Mouse (Mus musculus) forebrain, embryonic 12.5 days (tissue): Measurements from ENCODE around the gene Ess2. TPM values are rescaled to one million over a fixed set of nuclear protein-coding genes. Genes with fewer than 3 reads are reported as not detected.
"Not testable (repeated sequence)": the region's sequence is repeated elsewhere in the genome, so short reads cannot be mapped to it uniquely, and the experiment has no call there.

Source experiments
- ATAC-seq: fragments of 200-750 bp; cut with Nextera tagmentation; 2 replicates; pipeline ENCODE4 v1.8.0; 2017; ENCODE audit warnings: moderate TSS enrichment; ENCODE audit not compliant: low FRiP score
- H3K27ac ChIP-seq: fragments of 300-500 bp; sonication (generic); 2 replicates; pipeline ENCODE4 v1.5.1; 2016; ENCODE audit warnings: mild to moderate bottlenecking
- H3K27me3 ChIP-seq: fragments of 300-500 bp; sonication (generic); 2 replicates; pipeline ENCODE4 v1.6.1; 2016; ENCODE audit warnings: mild to moderate bottlenecking
- H3K36me3 ChIP-seq: fragments of 300-500 bp; sonication (generic); replicated peaks from 2 replicates; pipeline ENCODE4 v1.6.1; 2016; ENCODE audit warnings: mild to moderate bottlenecking
- H3K4me1 ChIP-seq: fragments of 300-500 bp; sonication (generic); 2 replicates; pipeline ENCODE4 v1.6.1; 2016
- H3K4me2 ChIP-seq: fragments of 300-500 bp; sonication (generic); 2 replicates; pipeline ENCODE4 v1.6.1; 2016; ENCODE audit warnings: mild to moderate bottlenecking, moderate library complexity
- H3K4me3 ChIP-seq: fragments of 300-500 bp; sonication (generic); replicated peaks from 2 replicates; pipeline ENCODE4 v1.5.1; 2016; ENCODE audit warnings: mild to moderate bottlenecking
- H3K9ac ChIP-seq: fragments of 300-500 bp; sonication (generic); 2 replicates; pipeline ENCODE4 v1.6.1; 2016; ENCODE audit warnings: mild to moderate bottlenecking
- H3K9me3 ChIP-seq: fragments of 300-500 bp; sonication (generic); 2 replicates; pipeline ENCODE4 v1.6.1; 2016
- WGBS: fragments of 180-500 bp; shearing (Covaris S2); methylation state at CpG from one replicate; pipeline ENCODE4 v1.1.7; 2016; 5-methylcytosine and 5-hydroxymethylcytosine counted together
- polyA plus RNA-seq: library from polyadenylated mRNA; unstranded; fragments of >200 nt; fragmentation: Nextera tagmentation; extraction: Ambion mirVana; gene quantifications from 2 replicates; pipeline ENCODE4 v1.2.1, GENCODE M21; 2016

Gene Ess2
- 54.2 and 55.4 TPM in 2 replicates for polyA plus RNA-seq

GRCm38 (mm10) chr16:17911052-17911595, at the start of gene Ess2:
Gene Ess2 (minus strand): TSS chr16:17911348.
- Histone ChIP-seq H3K4me3 (peak within 1 kb of the TSS; percentile 65), H3K9ac (peak within 1 kb of the TSS; percentile 80), H3K27ac (0 out of 2 replicates have a peak within 1 kb of the TSS, but pooled peaks have one; percentile 27), H3K36me3 (peaks cover 33% of the 10 kb centered on the region), H3K27me3 (peaks cover 45% of the 10 kb centered on the region), H3K4me2 (peak within 1 kb of the TSS; percentile 95), H3K9me3 (no peaks in the 10 kb centered on the region), H3K4me1 (peaks cover 20% of the 10 kb centered on the region)
- ATAC-seq, result peak; percentile 95
- WGBS, result under 1% methylated on average over 35 of the region's 35 CpGs

GRCm38 (mm10) chr16:17956052-17956638, 45.0 kb upstream of the Ess2 start:
- not testable (repeated sequence) for H3K4me1 ChIP-seq, H3K27me3 ChIP-seq, H3K4me2 ChIP-seq, ATAC-seq, H3K27ac ChIP-seq, H3K9ac ChIP-seq, H3K36me3 ChIP-seq, H3K4me3 ChIP-seq, H3K9me3 ChIP-seq
- 92% methylated on average over 17 of the region's 17 CpGs for WGBS

- H3K27me3 ChIP-seq, result no peaks in the 10 kb centered on the region
- 88% methylated on average over 3 of the region's 4 CpGs for WGBS
- H3K9me3 ChIP-seq, result no peaks in the 10 kb centered on the region
- no peak overlapping the region for H3K4me3 ChIP-seq
- H3K4me2 ChIP-seq, result no peak overlapping the region
- H3K27ac ChIP-seq, result no peak overlapping the region
- H3K36me3 ChIP-seq, result no peaks in the 10 kb centered on the region
- H3K9ac ChIP-seq, result no peak overlapping the region
- peaks cover 15% of the 10 kb centered on the region for H3K4me1 ChIP-seq
- ATAC-seq, result no peak
Measured at GRCm38 (mm10) chr16:17951618-17952017, 40.5 kb upstream of the Ess2 start.

GRCm38 (mm10) chr16:17950068-17950467, 38.9 kb upstream of the Ess2 start:
- H3K36me3 ChIP-seq, result no peaks in the 10 kb centered on the region
- 33% methylated on average over 4 of the region's 4 CpGs for WGBS
- ATAC-seq, result no peak; the same call in 1 of the 2 replicates
- H3K4me2 ChIP-seq, result no peak overlapping the region
- H3K9ac ChIP-seq, result 0 out of 2 replicates have a peak overlapping the region, but pooled peaks have one; percentile 0
- no peak overlapping the region for H3K4me3 ChIP-seq
- H3K9me3 ChIP-seq, result no peaks in the 10 kb centered on the region
- H3K27ac ChIP-seq, result peak overlapping the region; percentile 81
- H3K4me1 ChIP-seq, result peaks cover 15% of the 10 kb centered on the region
- H3K27me3 ChIP-seq, result no peaks in the 10 kb centered on the region

GRCm38 (mm10) chr16:17949421-17949877, 38.3 kb upstream of the Ess2 start:
- peak; percentile 94 for ATAC-seq
- Histone ChIP-seq H3K4me1 (peaks cover 15% of the 10 kb centered on the region), H3K27ac (peak overlapping the region; percentile 81), H3K9me3 (no peaks in the 10 kb centered on the region), H3K4me3 (no peak overlapping the region), H3K36me3 (no peaks in the 10 kb centered on the region), H3K4me2 (no peak overlapping the region), H3K9ac (peak overlapping the region; percentile 29; the same call in 1 of the 2 replicates), H3K27me3 (no peaks in the 10 kb centered on the region)
- whole genome bisulfite sequencing, result 11% methylated on average over 2 of the region's 2 CpGs

- H3K27ac ChIP-seq, result no peak overlapping the region
- no peaks in the 10 kb centered on the region for H3K9me3 ChIP-seq
- WGBS, result 62% methylated on average over 7 of the region's 7 CpGs
- no peak overlapping the region for H3K9ac ChIP-seq
- no peak for ATAC-seq
- H3K36me3 ChIP-seq, result no peaks in the 10 kb centered on the region
- peaks cover 14% of the 10 kb centered on the region for H3K4me1 ChIP-seq
- H3K27me3 ChIP-seq, result no peaks in the 10 kb centered on the region
- H3K4me2 ChIP-seq, result no peak overlapping the region
- H3K4me3 ChIP-seq, result no peak overlapping the region
Measured at GRCm38 (mm10) chr16:17945081-17945831, 34.1 kb upstream of the Ess2 start.

- Histone ChIP-seq H3K36me3 (no peaks in the 10 kb centered on the region), H3K9ac (no peak overlapping the region), H3K4me1 (no peaks in the 10 kb centered on the region), H3K27ac (no peak overlapping the region), H3K9me3 (no peaks in the 10 kb centered on the region), H3K4me3 (no peak overlapping the region), H3K27me3 (peaks cover under 1% of the 10 kb centered on the region; the same call in 1 of the 2 replicates), H3K4me2 (no peak overlapping the region)
- WGBS, result 71% methylated on average over 8 of the region's 8 CpGs
- no peak for ATAC-seq
Measured at GRCm38 (mm10) chr16:17943466-17943865, 32.3 kb upstream of the Ess2 start.

GRCm38 (mm10) chr16:17939255-17939751, 28.2 kb upstream of the Ess2 start:
- H3K4me3 ChIP-seq, result no peak overlapping the region
- H3K4me2 ChIP-seq, result no peak overlapping the region
- H3K9me3 ChIP-seq, result no peaks in the 10 kb centered on the region
- 57% methylated on average over 9 of the region's 9 CpGs for WGBS
- no peak for ATAC-seq
- H3K36me3 ChIP-seq, result no peaks in the 10 kb centered on the region
- peaks cover 27% of the 10 kb centered on the region for H3K27me3 ChIP-seq
- no peak overlapping the region for H3K9ac ChIP-seq
- no peak overlapping the region for H3K27ac ChIP-seq
- no peaks in the 10 kb centered on the region for H3K4me1 ChIP-seq

GRCm38 (mm10) chr16:17938821-17939220, 27.7 kb upstream of the Ess2 start:
- WGBS, result 6% methylated on average over 7 of the region's 7 CpGs
- Histone ChIP-seq H3K4me3 (no peak overlapping the region), H3K4me2 (no peak overlapping the region), H3K36me3 (no peaks in the 10 kb centered on the region), H3K9ac (no peak overlapping the region), H3K27me3 (peaks cover 31% of the 10 kb centered on the region), H3K4me1 (no peaks in the 10 kb centered on the region), H3K9me3 (no peaks in the 10 kb centered on the region), H3K27ac (no peak overlapping the region)
- ATAC-seq, result peak; percentile 72; the same call in 1 of the 2 replicates

- WGBS, result 84% methylated on average over 7 of the region's 7 CpGs
- peaks cover 38% of the 10 kb centered on the region for H3K27me3 ChIP-seq
- H3K4me1 ChIP-seq, result no peaks in the 10 kb centered on the region
- ATAC-seq, result no peak
- no peak overlapping the region for H3K4me2 ChIP-seq
- no peak overlapping the region for H3K27ac ChIP-seq
- no peak overlapping the region for H3K9ac ChIP-seq
- H3K4me3 ChIP-seq, result no peak overlapping the region
- H3K9me3 ChIP-seq, result no peaks in the 10 kb centered on the region
- no peaks in the 10 kb centered on the region for H3K36me3 ChIP-seq
Measured at GRCm38 (mm10) chr16:17938187-17938586, 27.0 kb upstream of the Ess2 start.

GRCm38 (mm10) chr16:17936776-17937175, 25.6 kb upstream of the Ess2 start:
- Histone ChIP-seq H3K4me3 (no peak overlapping the region), H3K9me3 (no peaks in the 10 kb centered on the region), H3K27ac (no peak overlapping the region), H3K9ac (no peak overlapping the region), H3K4me1 (no peaks in the 10 kb centered on the region), H3K27me3 (peaks cover 43% of the 10 kb centered on the region), H3K4me2 (no peak overlapping the region), H3K36me3 (no peaks in the 10 kb centered on the region)
- WGBS, result 83% methylated on average over 10 of the region's 10 CpGs
- ATAC-seq, result no peak

GRCm38 (mm10) chr16:17934445-17934910, 23.3 kb upstream of the Ess2 start:
- Histone ChIP-seq H3K27ac (no peak overlapping the region), H3K4me2 (no peak overlapping the region), H3K4me1 (no peaks in the 10 kb centered on the region), H3K4me3 (no peak overlapping the region), H3K9ac (no peak overlapping the region), H3K9me3 (no peaks in the 10 kb centered on the region), H3K36me3 (no peaks in the 10 kb centered on the region), H3K27me3 (peaks cover 60% of the 10 kb centered on the region)
- ATAC-seq, result no peak
- whole genome bisulfite sequencing, result 76% methylated on average over 3 of the region's 3 CpGs
